Mouse (Mus musculus): ENCODE measurements around the gene Dhps.
"Not testable (repeated sequence)": the region's sequence is repeated elsewhere in the genome, so short reads cannot be mapped to it uniquely, and the experiment has no call there.

Dhps gene

GRCm38 (mm10) chr8:85059879-85060616, 11.5 kb upstream of the Dhps start, which contains the start of gene Fbxw9:
TSS of gene Fbxw9 (plus strand) at chr8:85060055.
- in situ Hi-C loops (cut with MboI; ENCODE audit: low sequenced_read_pairs) = no loop called here

- in situ Hi-C loops (cut with MboI; ENCODE audit: low sequenced_read_pairs) = no loop called here
These were observed 9.0 kb upstream of the Dhps start for GRCm38 (mm10) chr8:85062603-85063002.

- in situ Hi-C loops (cut with MboI; ENCODE audit: low sequenced_read_pairs) = no loop called here
These were observed 6.3 kb upstream of the Dhps start for GRCm38 (mm10) chr8:85065213-85065612.

GRCm38 (mm10) chr8:85067155-85067554, 4.4 kb upstream of the Dhps start:
- in situ Hi-C loops (cut with MboI; ENCODE audit: low sequenced_read_pairs) = no loop called here

- in situ Hi-C loops (cut with MboI; ENCODE audit: low sequenced_read_pairs) = no loop called here
These were observed 3.6 kb upstream of the Dhps start, which contains the start of gene Gm5741 for GRCm38 (mm10) chr8:85067982-85068381. TSS of gene Gm5741 (minus strand) at chr8:85067982.

GRCm38 (mm10) chr8:85071041-85071440, 516 bp upstream of the Dhps start:
- in situ Hi-C loops (cut with MboI; ENCODE audit: low sequenced_read_pairs) = no loop called here

- in situ Hi-C loops (cut with MboI; ENCODE audit: low sequenced_read_pairs) = no loop called here
These were observed 890 bp downstream of the Dhps start for GRCm38 (mm10) chr8:85072364-85072929.

GRCm38 (mm10) chr8:85073041-85073612, 1.6 kb downstream of the Dhps start:
- in situ Hi-C loops (cut with MboI; ENCODE audit: low sequenced_read_pairs) = no loop called here

- in situ Hi-C loops (cut with MboI; ENCODE audit: low sequenced_read_pairs) = no loop called here
These were observed 2.6 kb downstream of the Dhps start for GRCm38 (mm10) chr8:85074167-85074566.

- in situ Hi-C loops (cut with MboI; ENCODE audit: low sequenced_read_pairs) = no loop called here
These were observed 3.1 kb downstream of the Dhps start for GRCm38 (mm10) chr8:85074617-85075016.

- in situ Hi-C loops (cut with MboI; ENCODE audit: low sequenced_read_pairs) = no loop called here
These were observed 4.4 kb downstream of the Dhps start for GRCm38 (mm10) chr8:85076001-85076400.

GRCm38 (mm10) chr8:85076993-85077392, 5.4 kb downstream of the Dhps start:
- in situ Hi-C loops (cut with MboI; ENCODE audit: low sequenced_read_pairs) = no loop called here

- in situ Hi-C loops (cut with MboI; ENCODE audit: low sequenced_read_pairs) = no loop called here
These were observed 8.6 kb downstream of the Dhps start for GRCm38 (mm10) chr8:85080214-85080531.

GRCm38 (mm10) chr8:85080532-85081215, 9.1 kb downstream of the Dhps start, which contains the start of gene Wdr83os:
TSS of gene Wdr83os (plus strand) at chr8:85080740.
- in situ Hi-C loops (cut with MboI; ENCODE audit: low sequenced_read_pairs) = no loop called here

- in situ Hi-C loops (cut with MboI; ENCODE audit: low sequenced_read_pairs) = no loop called here
These were observed 9.6 kb downstream of the Dhps start, which contains the start of gene Wdr83 for GRCm38 (mm10) chr8:85081216-85081555. TSS of gene Wdr83 (minus strand) at chr8:85081306.

GRCm38 (mm10) chr8:85082169-85082568, 10.6 kb downstream of the Dhps start:
- in situ Hi-C loops (cut with MboI; ENCODE audit: low sequenced_read_pairs) = not testable (repeated sequence)

- in situ Hi-C loops (cut with MboI; ENCODE audit: low sequenced_read_pairs) = no loop called here
These were observed 11.7 kb downstream of the Dhps start, which contains the start of gene Man2b1 for GRCm38 (mm10) chr8:85083108-85083813. TSS of gene Man2b1 (plus strand) at chr8:85083270.

- in situ Hi-C loops (cut with MboI; ENCODE audit: low sequenced_read_pairs) = no loop called here
These were observed 13.1 kb downstream of the Dhps start for GRCm38 (mm10) chr8:85084633-85085032.

GRCm38 (mm10) chr8:85086238-85086637, 14.7 kb downstream of the Dhps start:
- in situ Hi-C loops (cut with MboI; ENCODE audit: low sequenced_read_pairs) = no loop called here

- in situ Hi-C loops (cut with MboI; ENCODE audit: low sequenced_read_pairs) = no loop called here
These were observed 17.2 kb downstream of the Dhps start for GRCm38 (mm10) chr8:85088771-85089170.

- in situ Hi-C loops (cut with MboI; ENCODE audit: low sequenced_read_pairs) = no loop called here
These were observed 19.3 kb downstream of the Dhps start for GRCm38 (mm10) chr8:85090856-85091255.
